Mouse (Mus musculus) T-cell, adult 2 months (primary cell): ENCODE data around the gene Ccm2l.
A peak's percentile ranks its signal among the peaks of the same experiment; 100 is the strongest.

Experiments used
- DNase-seq: peaks from one replicate; pipeline ENCODE4 v3.0.0; 2022; ENCODE audit warnings: low spot score

Ccm2l gene

GRCm38 (mm10) chr2:153090551-153091165 is 24.9 kb downstream of the Ccm2l start:
- peak; percentile 13 for DNase-seq

- DNase-seq, result no peak
These were observed 41.5 kb downstream of the Ccm2l start for GRCm38 (mm10) chr2:153107046-153107766.

GRCm38 (mm10) chr2:153107802-153108201 is 42.0 kb downstream of the Ccm2l start:
- no peak for DNase-seq

DNA sequence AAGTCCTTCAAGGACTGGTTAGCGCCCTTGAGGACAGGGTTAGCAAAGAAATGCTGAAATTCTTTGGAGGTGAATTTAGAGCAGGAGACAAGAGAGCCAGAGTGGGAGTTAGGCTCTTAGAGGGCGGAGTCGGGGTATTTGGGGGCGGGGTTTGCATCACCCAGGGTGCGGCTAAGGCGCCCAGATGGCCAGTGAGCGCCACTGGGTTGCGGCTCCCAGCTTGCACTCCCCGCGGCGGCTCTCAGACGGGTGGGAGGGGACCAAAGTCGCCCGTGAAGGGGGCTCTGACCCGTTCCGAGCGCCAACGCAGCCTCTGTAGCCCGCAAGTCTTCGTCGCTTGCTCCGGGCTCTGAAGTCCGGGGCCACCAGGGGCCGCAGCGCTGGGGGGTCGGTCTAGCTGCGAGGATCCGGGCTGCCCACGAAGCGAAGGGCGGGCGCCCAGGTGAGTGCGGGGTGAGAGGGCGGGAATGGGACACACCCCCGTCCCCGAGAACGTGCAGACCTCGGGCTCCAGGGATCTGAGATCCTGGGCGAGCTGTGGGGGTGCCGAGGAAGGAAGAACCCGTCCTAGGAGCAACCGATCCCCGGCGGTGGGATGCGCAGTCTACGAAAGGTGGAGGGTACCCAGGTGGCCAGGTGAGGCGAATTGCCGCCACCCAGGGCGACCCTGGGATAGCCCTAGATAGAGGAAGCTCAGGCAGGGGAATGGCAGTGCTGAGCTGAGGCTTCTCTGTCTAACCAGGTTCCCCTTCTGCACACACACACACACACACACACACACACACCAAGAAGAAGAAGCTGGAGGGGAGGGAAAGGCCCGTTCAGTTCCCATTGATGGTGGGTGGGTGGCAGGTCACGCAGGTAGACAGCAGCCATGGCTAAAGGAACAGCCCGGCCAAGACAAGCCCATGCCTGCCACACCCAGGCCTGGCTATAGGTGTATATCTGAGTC is 42.8 kb downstream of the Ccm2l start, which contains the start of gene Hck:
Gene Hck, plus strand, starts transcription at position 156 of the 952 bp plus-strand sequence.
- DNase-seq, result no peak

DNA sequence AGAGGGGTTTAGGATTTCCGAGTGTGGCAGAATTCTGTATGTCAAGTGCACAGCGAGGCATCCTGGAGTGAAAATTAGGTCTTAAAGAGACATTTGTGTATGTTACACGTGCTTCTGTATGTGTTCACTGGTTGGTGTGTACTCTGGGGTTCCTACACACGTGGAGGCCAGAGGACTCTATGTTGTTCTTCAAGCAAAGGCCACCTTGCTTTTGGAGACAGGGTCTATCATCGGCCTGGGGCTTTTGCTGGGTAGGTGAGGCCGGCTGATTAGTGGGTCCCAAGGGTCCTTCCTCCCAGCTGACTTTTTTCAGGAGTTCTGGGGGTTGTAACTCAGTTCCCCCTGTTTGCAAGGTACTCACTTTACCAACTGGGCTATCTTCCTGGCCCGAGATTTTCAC is 43.8 kb downstream of the Ccm2l start:
- DNase-seq, result no peak

DNA sequence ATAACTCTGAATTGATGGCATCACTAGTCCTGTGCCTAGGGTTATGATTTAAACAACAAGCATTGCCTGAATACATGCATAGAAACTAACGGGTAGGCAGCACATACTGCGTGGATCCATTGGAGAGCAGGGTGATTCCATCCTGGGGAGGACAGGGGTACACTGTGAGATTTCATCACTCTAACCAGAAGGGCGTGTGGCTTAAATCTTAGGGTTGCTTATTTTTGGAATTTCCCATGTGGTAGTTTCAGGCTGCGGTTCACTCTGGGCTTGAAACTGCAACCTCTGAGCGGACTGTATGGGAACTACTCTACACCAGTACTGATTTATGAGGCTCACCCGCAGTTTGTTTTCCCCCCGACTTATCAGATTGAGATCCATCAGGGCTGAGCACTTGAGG is 45.5 kb downstream of the Ccm2l start:
- DNase-seq, result no peak

GRCm38 (mm10) chr2:153115679-153116081 is 49.9 kb downstream of the Ccm2l start:
- no peak for DNase-seq

GRCm38 (mm10) chr2:153117051-153117486 is 51.3 kb downstream of the Ccm2l start:
- DNase-seq, result no peak

- no peak for DNase-seq
These were observed 53.7 kb downstream of the Ccm2l start for GRCm38 (mm10) chr2:153119488-153119887.

DNA sequence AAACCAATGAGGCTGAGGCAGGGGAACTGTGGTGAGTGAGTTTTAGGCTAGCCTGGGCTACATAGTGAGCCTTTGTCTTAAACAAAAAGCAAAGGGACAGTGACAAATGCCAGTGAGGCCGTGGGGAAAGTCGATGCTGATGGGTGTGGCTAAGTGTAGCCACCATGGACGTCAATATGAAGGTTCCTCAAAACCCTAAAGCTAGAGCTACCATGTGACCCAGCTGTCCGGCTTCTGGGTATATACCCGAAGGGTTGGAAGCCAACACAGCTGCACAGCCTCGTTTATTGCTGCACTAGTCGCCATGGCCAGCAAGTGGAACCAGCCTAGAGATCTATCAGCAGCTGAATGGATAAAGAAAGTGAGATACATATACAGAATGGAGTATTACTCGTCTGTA is 54.4 kb downstream of the Ccm2l start:
- no peak for DNase-seq

DNA sequence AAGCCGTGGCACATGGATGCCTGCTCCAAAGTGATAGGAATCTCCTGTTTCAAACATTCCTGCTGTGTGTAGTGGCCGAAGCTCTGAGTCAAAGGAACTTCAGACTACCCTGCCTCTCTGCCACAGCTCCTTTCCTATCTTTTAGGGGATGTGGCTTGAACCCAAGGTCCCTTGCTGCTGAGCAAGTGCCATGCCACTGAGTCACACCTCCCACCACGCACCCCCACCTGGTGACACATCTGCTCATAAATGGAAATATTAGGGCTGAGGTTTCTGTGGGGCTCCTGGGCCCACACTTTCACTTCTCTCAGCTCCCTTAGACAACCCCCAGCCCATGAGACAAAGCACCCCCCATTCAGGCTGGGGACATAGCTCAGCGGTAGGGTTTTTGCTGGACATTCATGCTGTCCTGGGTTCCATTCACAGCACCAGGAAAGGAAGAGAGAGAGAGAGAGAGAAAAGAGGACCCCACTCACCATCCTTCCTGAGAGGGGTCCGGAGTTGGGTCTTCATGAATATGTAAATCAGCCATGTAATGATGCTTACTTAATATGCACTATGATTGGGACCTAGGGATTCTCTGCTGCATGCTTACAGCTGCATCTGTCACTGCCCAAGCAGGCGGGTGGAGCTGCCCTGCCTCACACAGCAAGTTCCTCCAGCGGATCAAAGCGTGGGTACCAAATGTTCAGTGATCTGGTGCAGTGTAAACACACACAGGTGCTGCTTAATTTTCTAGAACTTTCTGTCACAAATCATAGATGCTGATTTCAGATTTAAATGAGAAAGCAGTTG is 56.3 kb downstream of the Ccm2l start:
- no peak for DNase-seq

GRCm38 (mm10) chr2:153122701-153123100 is 56.9 kb downstream of the Ccm2l start:
- DNase-seq, result no peak

DNA sequence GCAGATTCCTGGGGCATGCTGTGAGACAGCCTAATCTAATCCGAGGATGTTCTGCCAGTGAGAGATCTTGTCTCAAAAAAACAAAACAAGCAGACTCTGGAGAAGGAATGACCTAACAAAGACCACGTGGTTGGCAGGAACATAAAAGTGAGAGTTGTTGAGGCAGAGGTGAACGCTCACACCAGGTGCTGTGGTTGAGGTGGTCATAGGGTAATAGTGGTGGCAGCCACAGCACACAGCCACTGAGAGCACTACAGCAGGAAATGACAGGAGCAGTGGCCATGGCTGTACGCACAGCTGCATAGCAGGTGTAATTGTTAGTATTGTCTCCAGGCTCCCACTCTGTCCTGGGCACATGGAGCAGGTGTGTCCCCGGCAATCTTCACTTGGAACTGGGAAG is 60.1 kb downstream of the Ccm2l start:
- no peak for DNase-seq

DNA sequence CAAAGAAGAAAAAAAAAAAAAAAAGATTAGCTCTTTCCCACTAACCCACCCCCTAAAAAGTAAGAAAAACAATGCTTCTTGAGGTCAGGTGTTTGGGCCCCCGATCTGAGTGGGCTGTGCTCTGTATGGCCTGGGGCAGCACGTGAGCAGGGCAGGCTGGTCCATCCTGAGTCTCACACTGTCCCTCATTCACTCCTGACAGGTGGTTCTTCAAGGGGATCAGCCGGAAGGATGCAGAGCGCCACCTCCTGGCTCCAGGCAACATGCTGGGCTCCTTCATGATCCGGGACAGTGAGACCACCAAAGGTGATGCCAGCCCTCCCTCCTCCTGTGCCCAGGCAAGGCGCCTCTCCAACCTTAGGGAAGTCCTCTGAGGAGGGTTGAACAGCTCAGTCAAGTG is 65.3 kb downstream of the Ccm2l start:
- DNase-seq, result no peak
